Mouse (Mus musculus): ENCODE measurements at regions not wholly inside any gene's neighbourhood (a gene's known extent, or its start where the extent isn't known, plus 50 kb on each side); places are given as distances from the start of the nearest gene placed in this dataset.

DNA sequence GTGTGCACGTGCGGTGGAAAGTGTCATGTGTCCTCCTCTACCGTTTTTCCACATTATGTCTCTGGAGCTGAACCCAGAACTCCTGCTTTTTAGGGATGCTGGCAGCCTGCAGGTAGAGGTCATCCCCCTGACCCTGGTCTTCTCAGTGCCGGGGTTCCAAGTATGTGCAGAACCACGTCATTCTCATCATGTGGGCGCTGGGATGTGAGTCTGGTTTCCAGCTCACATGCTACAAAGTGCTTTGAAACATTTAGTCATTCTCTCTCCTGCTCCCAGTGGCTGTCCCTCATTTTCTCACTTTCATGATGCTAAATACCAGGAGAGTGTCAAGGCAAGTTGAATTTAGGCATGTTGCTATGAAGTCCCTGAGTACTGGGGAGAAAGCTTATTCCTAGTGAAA is 326.6 kb downstream of the Ttll7 start:
- DNase-seq (ENCODE audit: low spot score in 2 of 2) = no peak

DNA sequence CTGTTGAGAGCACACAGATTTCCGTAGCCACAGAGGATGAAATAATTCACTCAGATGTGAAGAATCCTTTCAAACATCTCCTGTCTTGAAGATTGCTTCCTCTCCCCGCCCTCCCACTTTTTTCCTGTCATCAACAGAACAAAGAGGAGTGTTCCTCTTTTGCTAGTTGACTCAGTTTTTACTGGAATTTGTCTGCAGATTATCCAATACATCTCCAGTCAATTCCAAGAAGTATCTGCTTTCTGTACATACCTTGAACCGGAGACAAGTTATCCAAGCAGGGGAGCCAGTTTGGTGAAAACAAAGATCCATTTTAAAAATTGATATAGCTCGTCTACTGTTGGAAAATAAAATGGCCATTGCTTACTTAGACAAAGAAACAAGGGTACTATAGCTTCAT is 328.5 kb downstream of the Ttll7 start:
- no peak for DNase-seq (ENCODE audit: low spot score in 2 of 2)

DNA sequence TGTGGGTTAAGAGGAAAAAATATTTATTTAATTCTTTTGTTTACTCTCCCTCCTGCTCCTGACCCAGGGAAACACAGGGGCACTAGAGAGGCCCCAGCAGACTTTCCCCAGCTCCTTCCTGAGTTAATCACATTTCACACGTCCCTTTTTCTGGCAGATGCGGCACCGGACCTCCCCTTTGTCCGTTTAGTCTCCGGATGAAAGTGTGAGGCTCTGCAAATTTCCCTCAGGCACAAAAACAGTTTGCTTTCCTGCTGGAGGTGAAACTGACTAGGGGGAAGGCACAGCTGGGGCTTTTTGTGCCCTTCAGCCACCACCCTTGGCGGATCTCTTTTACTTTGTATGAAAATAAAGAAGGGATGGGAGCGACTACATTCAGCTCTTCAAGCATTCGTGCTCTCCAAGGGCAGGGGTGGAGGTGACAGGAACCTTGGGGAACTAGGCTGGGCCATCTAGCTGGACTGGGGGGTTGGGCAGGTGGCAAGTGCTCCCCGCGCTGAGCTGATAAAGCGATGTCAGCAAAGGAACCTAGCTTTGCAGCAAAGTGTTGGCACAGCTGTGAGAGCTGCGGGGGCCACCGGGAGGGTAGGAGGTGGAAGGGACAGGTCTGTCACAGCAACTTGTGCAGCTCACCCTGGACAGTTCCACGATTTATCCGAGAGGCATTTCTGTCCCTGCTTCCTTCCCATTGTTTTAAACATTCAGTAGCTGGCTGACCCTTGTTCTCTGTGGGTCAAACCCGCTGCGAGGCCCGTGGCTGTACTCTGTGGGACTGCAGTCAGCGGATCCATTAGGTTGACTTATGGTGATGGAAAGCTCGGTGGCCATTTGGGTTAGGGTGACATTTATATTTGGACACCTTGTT is 329.6 kb downstream of the Ttll7 start:
- no peak for DNase-seq (ENCODE audit: low spot score in 2 of 2)

DNA sequence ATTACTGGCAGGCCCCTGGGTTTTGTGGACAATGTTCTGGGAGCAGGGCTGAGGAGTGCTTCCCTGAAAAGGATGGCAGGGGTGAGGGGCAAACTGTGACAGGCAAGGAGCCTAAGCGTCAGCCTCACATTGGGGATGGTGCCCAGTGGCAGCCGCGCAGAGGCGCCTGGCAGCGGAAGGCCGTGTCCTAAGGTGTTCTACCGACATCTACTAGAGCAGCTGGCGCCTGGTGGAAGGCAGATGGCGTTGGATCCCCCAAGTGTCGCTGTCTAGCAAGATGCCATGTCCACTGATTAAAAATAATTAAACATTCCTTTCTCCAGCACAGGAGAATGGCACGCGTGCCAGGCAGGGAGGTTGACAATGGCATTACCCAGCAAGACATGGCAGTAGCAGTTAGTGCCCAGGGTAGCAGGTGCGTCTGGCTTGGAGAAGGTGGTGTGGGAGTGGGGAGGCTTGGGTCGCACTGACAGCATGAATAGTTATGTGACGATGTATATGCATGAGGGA is 330.3 kb downstream of the Ttll7 start:
- no peak for DNase-seq (ENCODE audit: low spot score in 2 of 2)

DNA sequence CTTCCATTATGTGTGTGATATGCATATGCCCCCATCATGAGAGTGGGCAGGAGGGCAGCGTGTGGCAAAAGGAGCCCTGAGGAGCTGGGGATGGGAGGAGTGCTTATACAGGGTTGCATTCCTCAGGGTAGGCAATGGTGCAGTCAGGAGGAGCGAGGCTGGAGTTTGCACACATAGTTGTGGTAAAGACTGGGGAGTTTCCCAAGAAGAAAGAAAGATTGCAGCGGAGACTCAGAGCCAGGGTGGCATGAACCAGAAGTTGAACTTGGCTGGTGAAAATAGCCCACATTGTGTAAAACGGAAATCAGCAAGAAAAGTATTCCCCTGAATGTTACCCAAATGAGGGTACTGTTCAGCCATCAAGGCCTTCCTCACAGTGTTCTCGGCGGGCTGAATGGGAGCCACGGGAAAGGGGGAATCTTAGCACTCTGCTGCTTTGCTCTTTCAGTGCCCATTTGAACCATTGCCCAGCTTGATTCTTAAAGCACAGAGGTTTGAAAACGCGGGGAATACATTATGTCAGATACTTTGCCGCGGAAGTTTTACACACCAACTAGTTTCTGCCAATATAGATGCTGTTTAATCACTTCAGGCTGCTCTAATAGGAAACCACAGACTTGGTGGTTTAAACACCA is 331.6 kb downstream of the Ttll7 start:
- no peak for DNase-seq (ENCODE audit: low spot score in 2 of 2)

DNA sequence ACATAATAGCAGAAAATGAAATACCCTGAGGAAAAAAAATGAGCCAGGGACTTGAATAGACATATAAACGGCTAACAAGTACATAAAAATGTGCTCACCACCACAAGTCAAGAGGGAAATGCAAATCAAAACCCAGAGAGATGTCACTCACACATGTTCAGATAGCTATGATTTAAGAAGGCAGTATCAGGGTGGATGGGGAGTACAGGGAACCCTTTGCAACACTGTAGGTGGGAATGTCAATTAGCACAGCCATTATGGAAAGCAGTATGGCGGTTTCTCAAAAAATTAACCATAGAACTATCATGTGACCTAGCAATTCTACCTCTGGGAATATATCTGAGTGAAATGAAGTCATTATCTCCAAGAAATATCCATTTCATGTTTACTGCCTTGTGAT is 337.6 kb downstream of the Ttll7 start:
- DNase-seq (ENCODE audit: low spot score in 2 of 2) = no peak

DNA sequence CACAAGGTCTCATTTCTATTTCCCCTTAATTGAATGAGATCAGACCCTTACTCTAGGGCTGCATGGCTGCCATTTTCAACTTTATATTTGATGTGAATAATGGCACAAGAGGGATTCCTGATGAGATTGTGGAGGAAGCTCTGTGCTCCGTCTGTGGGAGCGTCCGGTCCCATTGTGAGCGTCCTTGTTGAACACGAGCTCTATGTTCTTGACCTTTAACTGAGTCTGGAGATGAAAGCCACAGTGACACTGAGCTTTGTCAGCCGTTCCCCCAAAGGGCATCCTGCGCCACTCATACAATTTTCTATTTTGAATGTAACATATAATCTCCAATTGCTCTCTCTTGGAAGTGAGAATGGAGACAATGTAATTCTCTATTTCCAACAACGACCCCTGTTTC is 344.5 kb downstream of the Ttll7 start:
- no peak for DNase-seq (ENCODE audit: low spot score in 2 of 2)

DNA sequence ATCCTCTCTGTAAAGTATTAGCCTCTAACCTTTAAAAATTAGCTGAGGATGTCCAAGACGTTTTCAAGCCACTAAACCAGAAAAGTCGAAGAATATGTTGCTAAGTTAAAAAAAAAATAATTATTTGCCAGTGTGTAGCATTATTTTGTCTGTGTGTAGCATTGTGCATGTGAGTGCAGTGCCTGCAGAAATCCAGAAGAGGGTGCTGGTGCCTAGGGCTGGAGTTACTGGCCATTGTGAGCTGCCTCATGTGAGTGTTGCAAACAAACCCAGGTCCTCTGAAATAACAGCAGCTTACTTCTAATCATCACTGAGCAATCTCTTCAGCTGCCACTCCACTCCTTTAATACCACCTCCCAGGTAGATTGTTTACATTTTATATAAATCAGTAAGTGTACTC is 345.0 kb downstream of the Ttll7 start:
- DNase-seq (ENCODE audit: low spot score in 2 of 2) = no peak

DNA sequence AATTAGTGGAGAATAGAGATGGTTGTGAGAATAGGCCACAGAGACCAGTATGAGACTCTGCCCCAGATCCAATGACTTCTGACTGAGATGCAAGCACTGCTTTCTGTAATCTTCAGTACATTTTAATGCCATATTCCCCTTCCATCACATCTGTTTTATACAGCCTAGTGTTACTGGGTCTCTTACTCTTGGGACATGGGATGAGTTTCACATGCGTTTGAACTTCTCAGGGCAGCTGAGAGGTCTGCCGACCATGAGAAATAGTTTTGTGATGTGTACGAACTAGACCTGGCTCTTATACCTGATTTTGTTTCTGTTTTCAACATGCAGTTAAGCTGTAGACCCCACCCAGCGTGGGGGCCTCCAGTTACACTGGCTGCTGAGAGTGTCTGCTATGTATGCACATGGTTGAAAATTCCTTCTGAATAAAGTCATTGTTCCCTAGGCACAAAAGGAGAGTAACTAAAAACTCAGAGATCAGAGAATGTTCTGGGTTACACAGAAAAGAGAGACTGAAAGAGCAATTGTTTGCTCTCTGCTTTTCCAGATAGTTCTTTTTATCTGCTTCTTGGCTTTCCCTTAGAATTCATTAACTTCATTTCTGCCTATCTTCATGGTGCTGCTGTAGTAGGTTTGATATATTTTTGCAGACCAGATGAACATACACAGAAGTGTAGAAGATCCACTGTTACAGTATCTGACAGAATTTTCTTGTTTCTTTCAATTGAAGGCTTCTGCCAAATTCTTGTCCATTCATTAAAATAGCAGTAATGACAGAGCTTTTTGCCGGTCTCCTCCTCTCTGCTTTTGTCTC is 359.2 kb downstream of the Ttll7 start:
- DNase-seq (ENCODE audit: low spot score in 2 of 2) = no peak

DNA sequence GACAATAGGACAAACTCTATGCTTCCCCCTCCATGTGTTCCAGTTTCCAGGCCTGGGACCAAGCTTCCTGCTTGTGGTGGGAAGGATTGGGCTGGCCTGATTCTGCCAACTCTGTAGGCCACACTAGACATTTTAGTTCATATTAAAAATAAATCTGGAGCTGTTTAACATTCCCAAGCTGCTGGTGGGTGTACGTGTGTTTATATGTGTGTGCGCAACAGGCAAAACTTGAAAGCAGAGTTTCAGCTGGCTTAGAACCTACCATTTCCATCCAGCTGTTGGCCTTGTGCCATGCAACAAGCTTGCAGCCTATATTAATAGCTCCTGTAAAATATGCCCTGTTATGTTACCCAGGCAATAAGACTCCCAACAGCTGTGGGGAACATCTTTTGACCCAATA is 376.5 kb downstream of the Ttll7 start:
- DNase-seq (ENCODE audit: low spot score in 2 of 2) = peak in 1 of 2 experiments; percentile 25

DNA sequence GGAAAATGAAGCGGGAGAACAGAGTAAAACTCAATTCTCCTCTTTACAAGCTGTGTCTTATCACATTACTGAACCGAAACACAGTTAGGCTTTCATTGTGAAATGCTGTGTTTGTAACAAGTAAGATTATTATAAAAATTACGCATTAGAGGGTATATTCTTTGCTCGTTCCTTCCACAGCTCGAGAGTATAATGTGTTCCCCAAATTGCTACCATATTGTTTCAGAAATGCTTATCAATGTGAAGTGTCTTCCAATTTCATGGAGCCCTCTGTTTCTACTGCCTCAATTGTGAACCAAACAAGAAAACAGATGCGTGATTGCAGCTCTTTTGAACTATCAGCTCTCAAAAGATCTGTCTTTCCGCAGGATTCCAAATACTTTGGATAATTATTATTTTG is 378.4 kb downstream of the Ttll7 start:
- DNase-seq (ENCODE audit: low spot score in 2 of 2) = no peak

DNA sequence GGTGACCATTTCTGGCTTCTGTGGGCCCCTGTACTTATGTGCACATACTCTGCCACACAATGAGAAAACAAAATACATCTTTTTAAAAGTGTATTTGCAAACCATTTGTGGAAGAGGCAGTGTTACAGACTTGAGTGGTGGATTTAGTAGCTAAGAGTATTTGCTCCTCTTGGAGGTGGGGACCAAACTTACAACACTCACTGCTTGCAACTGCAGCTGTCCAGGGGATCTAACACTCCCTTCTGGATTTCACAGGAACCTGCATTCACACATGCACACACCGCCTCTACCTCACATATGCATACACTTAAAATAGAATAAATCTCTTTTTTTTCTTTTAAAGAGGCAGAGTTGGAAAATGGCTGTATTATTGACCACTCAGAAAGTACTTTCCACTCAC is 386.2 kb downstream of the Ttll7 start:
- DNase-seq (ENCODE audit: low spot score in 2 of 2) = no peak

DNA sequence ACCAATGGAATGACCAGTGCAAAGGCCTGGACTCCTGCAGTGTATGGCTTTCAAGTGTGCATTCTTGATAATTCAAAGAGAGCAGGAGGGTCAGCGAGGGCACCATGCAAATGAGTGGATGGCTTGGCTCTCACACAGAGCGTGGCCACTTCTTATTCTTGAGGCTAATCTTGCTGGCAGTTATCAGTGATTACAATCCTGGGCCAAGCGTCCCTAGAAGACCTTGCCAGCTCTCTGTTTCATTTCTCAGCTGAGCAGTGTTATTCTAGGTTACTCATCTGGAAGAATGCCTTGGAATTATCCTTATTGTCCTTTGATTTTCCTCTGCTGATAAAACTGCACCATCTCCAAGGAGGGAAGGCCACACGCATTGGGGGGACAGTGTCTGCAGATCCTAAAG is 388.5 kb downstream of the Ttll7 start:
- no peak for DNase-seq (ENCODE audit: low spot score in 2 of 2)

DNA sequence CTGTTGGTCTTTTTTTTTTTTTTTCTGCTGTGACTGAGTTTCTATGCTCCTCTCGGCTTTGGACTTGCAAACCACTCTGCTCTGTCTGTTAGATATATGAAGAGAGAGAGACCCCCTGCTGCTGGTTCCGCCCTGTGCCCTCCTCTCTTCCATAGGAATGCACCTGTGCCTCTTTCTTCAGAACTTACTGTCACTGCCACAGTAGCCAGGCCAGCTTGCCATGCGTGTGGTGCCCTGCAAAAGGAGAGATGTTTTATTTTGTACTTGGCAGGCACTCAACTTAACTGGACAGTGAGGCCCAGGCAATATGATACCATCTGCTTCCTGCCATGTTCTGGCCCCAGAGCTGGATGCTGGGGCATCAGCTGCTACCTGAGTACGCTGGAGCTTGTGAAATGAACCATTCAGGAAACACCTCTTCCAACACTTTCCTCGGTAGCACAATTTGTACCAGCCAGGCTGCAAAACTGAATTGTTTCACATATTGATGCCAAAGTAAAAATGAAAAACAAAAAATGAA is 392.8 kb downstream of the Ttll7 start:
- no peak for DNase-seq (ENCODE audit: low spot score in 2 of 2)

DNA sequence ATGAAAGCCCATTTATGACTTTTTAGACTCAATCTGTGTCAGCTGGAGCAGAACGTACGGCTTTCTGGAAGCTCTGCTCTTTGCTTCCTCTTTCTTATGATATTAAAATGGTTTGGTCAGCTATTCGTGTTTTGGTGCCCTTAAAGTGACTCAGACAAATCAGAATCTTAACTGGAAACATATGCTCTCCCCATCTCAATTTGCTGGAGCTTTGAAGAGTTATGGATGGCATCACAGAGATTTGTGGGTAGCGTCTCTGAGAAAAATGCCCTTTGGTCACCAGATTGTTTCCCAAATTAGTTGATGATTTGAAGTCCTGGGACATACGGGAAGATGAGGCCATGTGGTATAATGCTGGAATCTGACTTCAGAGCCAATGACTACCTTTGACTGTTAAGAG is 394.0 kb downstream of the Ttll7 start:
- no peak for DNase-seq (ENCODE audit: low spot score in 2 of 2)

DNA sequence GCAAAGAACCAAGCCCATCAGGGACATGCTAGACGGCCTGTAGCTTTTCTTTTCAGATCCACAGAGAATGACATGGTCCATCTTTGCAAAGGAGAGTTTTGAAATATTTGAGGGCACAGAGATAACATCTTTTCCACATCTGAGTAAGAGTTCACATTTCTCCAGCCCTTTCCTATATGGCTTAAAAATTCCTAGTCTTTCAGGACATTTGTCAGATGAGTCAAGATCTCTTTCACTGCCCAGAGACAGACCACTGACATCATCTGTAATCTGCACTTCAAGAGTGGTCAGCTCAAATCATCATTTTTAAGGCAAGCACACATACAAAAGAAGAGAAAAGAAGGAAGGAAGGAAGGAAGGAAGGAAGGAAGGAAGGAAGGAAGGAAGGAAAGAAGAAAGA is 397.3 kb downstream of the Ttll7 start:
- DNase-seq (ENCODE audit: low spot score in 2 of 2) = no peak

DNA sequence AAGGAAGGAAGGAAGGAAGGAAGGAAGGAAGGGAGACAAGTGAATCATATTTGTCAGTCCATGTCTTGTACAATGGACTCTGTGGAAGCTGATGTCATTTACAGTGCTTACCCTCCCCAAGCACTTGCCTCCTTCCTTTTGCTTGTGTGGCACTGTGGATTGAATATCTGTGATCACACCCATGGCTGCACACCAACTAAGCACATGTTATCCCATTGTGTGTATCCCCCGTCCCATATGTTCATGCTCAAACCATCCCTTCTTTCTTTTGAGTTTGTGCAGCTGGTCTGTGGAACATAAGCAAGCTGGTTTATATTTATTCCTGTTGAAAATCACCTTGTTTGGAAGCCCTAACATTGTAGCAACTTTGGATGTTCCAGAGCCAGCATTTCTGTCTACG is 397.7 kb downstream of the Ttll7 start:
- DNase-seq (ENCODE audit: low spot score in 2 of 2) = no peak

DNA sequence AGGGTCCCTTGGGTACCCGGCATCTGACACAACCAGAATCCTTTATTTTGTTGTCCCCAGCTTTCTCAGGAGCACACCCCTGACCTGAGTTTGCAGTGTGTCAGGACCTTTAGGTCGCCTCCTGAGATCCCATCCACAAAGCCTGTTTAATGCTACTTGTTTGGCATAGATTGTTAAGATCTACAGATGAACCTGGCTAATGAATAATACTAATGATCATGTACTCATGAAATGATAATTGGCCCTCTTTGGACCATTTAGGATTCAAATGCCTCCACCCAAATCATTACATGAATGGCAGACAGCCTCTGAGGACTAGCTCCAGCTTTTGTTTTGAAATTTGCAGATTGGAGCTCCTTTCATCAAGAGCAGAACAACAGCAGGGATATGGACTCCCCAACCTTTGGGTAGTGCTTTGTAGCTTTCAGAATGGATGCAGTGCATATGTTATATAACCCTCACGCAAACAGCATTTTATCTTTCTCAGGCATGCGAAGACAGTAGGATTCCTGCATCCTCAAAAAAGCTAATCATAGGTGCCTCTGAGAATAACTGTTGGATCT is 400.1 kb downstream of the Ttll7 start:
- DNase-seq (ENCODE audit: low spot score in 2 of 2) = no peak

DNA sequence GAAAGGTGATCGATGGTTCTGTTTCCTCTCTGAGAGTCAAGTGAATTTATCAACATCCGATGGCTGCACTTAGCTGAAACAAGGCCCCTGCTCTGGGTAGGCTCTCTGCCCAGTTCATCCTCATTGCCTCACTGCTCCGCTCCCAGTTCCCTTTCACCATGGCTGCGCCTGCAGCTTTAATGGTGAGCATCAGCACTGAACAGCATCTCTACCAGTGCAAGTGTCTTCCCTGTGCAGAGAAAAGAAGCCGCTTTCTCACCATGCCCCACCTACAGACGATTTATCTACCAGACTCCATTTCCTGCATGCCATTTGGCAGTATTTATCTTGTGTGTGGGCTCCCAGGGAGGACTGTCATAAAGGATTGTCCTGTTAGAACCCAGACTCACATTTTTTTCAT is 400.6 kb downstream of the Ttll7 start:
- DNase-seq (ENCODE audit: low spot score in 2 of 2) = no peak

DNA sequence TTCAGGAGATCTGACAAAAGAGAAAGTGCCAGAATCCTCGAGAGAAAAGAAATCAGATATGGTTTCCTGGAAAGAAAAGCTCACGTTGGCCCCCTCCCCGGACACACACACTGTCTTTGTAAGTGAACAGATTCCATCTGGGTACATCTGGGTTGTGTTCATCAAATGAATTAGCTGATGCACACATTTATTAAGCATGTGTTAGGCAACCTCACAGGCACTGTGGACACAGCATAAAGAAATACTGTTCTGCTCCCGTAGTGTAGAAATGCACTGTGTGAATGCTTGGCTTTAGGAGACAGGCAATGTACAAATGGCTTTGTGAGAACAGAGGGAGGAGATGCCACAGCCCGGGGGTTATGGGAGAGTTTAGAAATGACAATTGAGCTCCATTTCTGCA is 402.3 kb downstream of the Ttll7 start:
- no peak for DNase-seq (ENCODE audit: low spot score in 2 of 2)

DNA sequence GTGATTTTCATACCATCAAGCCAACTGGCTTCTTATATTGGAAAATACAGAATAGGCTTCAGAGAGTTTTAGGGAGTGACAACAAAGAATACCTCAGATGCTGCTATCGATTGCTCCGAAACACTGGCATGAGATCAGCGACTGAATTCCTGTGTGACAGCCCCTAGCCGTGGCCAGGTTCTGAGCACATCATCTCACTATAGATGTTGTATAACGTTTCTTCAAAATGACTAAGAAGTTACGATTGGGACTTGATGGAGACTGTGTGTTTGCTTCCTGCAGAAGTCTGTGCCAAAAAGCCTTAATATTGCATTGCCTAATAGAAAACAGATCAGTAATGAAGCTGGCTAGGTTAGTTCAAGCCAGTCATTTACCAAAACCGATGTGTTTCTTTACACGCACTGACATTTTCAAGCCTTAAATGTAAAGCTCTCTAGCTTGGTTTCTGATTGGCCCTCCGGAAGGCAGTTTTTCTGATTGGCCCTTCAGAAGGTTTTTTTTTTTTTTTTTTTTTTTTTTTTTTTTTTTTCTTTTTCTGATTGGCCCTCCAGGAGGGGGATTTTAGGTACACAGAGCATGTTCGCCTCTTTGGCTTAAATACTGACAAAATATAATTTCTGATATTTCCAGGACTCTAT is 408.9 kb downstream of the Ttll7 start:
- no peak for DNase-seq (ENCODE audit: low spot score in 2 of 2)
